Mouse (Mus musculus) lung, embryonic 16.5 days (tissue): ENCODE results near the gene Neurl3. TPM values are rescaled to one million over a fixed set of nuclear protein-coding genes. Genes with fewer than 3 reads are reported as not detected.

Experiments
- ATAC-seq: fragments of 200-750 bp; cut with Nextera tagmentation; 2 replicates; pipeline ENCODE4 v1.8.0; 2017; ENCODE audit warnings: low read depth, mild to moderate bottlenecking, moderate library complexity
- H3K27ac ChIP-seq: fragments of 300-500 bp; sonication (generic); 2 replicates; pipeline ENCODE4 v1.5.1; 2014; ENCODE audit warnings: mild to moderate bottlenecking, control low read depth, low read length
- H3K27me3 ChIP-seq: fragments of 300-500 bp; sonication (generic); 2 replicates; pipeline ENCODE4 v1.6.1; 2014; ENCODE audit warnings: low read depth, low read length, mixed read lengths; ENCODE audit not compliant: control insufficient read depth, insufficient read depth
- H3K36me3 ChIP-seq: fragments of 300-500 bp; sonication (generic); 2 replicates; pipeline ENCODE4 v1.6.1; 2014; ENCODE audit warnings: low read length; ENCODE audit not compliant: control insufficient read depth, insufficient read depth
- H3K4me1 ChIP-seq: fragments of 300-500 bp; sonication (generic); replicated peaks from 2 replicates; pipeline ENCODE4 v1.6.1; 2014; ENCODE audit warnings: low read length, mixed read lengths; ENCODE audit not compliant: control insufficient read depth, insufficient read depth
- H3K4me2 ChIP-seq: fragments of 300-500 bp; sonication (generic); 2 replicates; pipeline ENCODE4 v1.6.1; 2014; ENCODE audit warnings: low read depth, low read length, control low read depth
- H3K4me3 ChIP-seq: fragments of 300-500 bp; sonication (generic); 2 replicates; pipeline ENCODE4 v1.5.1; 2014; ENCODE audit warnings: mild to moderate bottlenecking, low read length, control low read depth
- H3K9ac ChIP-seq: fragments of 300-500 bp; sonication (generic); 2 replicates; pipeline ENCODE4 v1.6.1; 2014; ENCODE audit warnings: low read length, control low read depth
- H3K9me3 ChIP-seq: fragments of 300-500 bp; sonication (generic); 2 replicates; pipeline ENCODE4 v1.6.1; 2016; ENCODE audit warnings: low read length; ENCODE audit not compliant: control insufficient read depth
- WGBS: fragments of 180-500 bp; shearing (Covaris S2); extraction: QIAGEN DNeasy Blood & Tissue Kit; methylation state at CpG from one replicate; pipeline ENCODE4 v1.1.7; 2014; 5-methylcytosine and 5-hydroxymethylcytosine counted together
- polyA plus RNA-seq: library from polyadenylated mRNA; unstranded; fragments of >200 nt; fragmentation: Nextera tagmentation; extraction: Ambion mirVana; gene quantifications from 2 replicates; pipeline ENCODE4 v1.2.1, GENCODE M21; 2015

Neurl3 gene
- polyA plus RNA-seq, 1 experiment from 2014 or later: 7.5 TPM

DNA sequence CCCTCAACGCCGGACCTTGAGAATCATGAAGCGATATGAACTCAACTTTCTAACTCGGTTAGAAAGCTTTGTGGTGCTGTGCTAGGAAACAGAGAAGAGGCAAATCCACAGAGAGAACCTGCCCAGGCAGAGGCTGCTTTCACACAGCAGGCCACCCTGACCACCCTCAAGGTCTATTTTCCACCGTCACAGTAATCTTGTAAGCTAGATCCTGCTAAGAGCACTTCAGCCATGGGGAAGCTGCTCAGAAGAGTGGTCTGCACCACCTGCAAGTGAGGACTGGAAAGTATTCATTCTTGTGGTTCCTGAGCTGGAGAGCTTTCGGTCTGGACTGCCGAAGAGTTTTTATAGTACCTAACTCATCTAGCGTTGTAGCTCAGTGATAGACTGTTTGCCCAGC, 27.8 kb upstream of the Neurl3 start:
- no peak overlapping the region for H3K4me2 ChIP-seq
- WGBS: 59% methylated on average over 8 of the region's 8 CpGs
- no peak for ATAC-seq
- no peaks in the 10 kb centered on the region for H3K9me3 ChIP-seq
- H3K4me3 ChIP-seq: no peak overlapping the region
- no peak overlapping the region for H3K9ac ChIP-seq
- H3K27ac ChIP-seq: no peak overlapping the region
- H3K4me1 ChIP-seq: peaks cover 6% of the 10 kb centered on the region
- H3K27me3 ChIP-seq: peaks cover 8% of the 10 kb centered on the region; the same call in 1 of the 2 replicates
- no peaks in the 10 kb centered on the region for H3K36me3 ChIP-seq

DNA sequence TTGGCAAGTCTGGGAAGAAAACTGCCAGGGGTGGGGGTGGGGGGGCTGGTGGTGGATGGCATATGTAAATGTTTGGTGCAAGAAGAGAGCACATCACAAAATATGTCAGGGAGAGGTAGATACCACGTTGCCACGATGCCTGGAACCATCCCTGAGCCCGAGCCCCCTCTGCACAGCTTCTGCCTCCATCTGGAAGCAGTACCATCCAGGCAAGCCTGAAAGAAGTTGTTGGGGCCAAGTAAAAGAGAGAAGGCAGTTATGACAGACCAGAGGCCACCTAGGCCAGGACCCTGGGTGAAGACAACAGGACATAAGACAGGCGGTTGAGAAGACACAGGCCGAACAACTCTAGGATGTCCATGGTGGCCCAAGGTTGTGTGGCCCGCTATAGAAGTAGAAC, 26.0 kb upstream of the Neurl3 start:
- Histone ChIP-seq H3K27me3 (peaks cover 8% of the 10 kb centered on the region; the same call in 1 of the 2 replicates), H3K27ac (no peak overlapping the region), H3K4me3 (no peak overlapping the region), H3K9me3 (no peaks in the 10 kb centered on the region), H3K36me3 (no peaks in the 10 kb centered on the region), H3K9ac (no peak overlapping the region), H3K4me2 (no peak overlapping the region), H3K4me1 (peaks cover 5% of the 10 kb centered on the region)
- WGBS: 83% methylated on average over 6 of the region's 6 CpGs
- no peak for ATAC-seq

DNA sequence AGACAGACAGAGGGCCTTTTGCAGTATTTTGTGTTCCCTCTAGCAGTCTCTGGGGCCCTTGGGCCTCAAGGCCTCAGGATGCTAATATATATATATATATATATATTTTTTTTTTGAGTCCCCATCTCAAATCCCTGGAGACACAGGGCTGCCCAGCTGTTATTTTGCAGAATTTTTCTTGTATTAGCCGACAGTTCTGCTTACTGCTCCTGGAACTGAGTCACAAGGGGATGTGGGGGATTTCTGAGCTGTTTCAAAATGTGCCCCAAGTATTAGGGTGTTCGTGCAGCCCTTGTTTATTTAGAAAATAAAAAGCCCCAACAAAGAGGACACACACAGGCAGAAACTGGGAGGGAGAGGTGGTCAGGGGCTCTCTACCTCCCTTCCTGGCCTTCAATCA, 25.2 kb upstream of the Neurl3 start:
- Histone ChIP-seq H3K9ac (no peak overlapping the region), H3K9me3 (no peaks in the 10 kb centered on the region), H3K27ac (no peak overlapping the region), H3K27me3 (peaks cover 8% of the 10 kb centered on the region; the same call in 1 of the 2 replicates), H3K4me1 (peaks cover 5% of the 10 kb centered on the region), H3K4me3 (no peak overlapping the region), H3K36me3 (no peaks in the 10 kb centered on the region), H3K4me2 (no peak overlapping the region)
- WGBS: 44% methylated on average over 2 of the region's 2 CpGs
- no peak for ATAC-seq

DNA sequence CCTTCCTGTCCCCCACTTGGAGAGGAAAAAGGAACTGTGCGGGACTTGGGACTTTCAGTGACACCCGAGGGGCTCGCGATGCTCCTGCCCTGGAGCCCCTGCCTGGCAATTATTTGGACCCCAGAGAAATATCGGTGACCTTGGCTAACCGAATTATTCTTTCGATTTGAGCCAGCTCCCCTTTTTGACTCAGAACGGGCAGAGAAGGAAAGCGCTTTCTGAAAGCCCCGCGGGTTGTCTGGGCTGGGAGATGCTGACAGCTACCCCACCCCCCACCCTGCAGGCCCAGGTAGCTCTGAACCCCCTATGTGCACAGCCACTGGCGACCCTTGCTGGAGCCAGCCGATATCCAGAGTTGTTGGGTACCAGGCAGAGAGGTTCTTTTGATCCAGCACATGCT, 24.6 kb upstream of the Neurl3 start:
- WGBS: 26% methylated on average over 13 of the region's 13 CpGs
- Histone ChIP-seq H3K36me3 (no peaks in the 10 kb centered on the region), H3K9me3 (no peaks in the 10 kb centered on the region), H3K4me1 (peaks cover 5% of the 10 kb centered on the region), H3K27ac (no peak overlapping the region), H3K9ac (no peak overlapping the region), H3K4me2 (no peak overlapping the region), H3K4me3 (no peak overlapping the region), H3K27me3 (peaks cover 8% of the 10 kb centered on the region; the same call in 1 of the 2 replicates)
- ATAC-seq: no peak

DNA sequence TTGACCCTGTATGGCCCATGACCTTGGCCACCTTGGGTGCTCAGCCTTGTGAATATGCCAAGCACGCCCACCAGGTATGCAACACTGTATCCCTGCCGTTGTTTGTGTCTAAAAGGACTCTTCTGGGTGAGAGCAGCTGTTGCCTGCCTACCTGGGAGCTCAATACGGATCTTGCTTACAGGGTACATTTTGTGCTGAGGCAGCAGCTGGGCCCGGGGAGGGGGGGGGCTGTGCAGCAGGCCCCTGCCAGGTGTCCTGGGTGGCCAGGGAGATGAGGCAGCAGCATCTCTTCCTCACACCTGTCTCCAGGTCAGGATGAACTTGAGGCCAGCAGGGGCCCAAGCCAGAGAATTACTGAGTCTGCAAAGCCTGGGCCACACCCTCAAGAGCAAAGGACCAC, 23.6 kb upstream of the Neurl3 start:
- ATAC-seq: no peak
- H3K27me3 ChIP-seq: peaks cover 8% of the 10 kb centered on the region; the same call in 1 of the 2 replicates
- H3K27ac ChIP-seq: no peak overlapping the region
- no peaks in the 10 kb centered on the region for H3K9me3 ChIP-seq
- WGBS: 73% methylated on average over 4 of the region's 4 CpGs
- H3K4me2 ChIP-seq: no peak overlapping the region
- no peak overlapping the region for H3K4me3 ChIP-seq
- H3K9ac ChIP-seq: no peak overlapping the region
- peaks cover 2% of the 10 kb centered on the region for H3K4me1 ChIP-seq
- H3K36me3 ChIP-seq: no peaks in the 10 kb centered on the region

DNA sequence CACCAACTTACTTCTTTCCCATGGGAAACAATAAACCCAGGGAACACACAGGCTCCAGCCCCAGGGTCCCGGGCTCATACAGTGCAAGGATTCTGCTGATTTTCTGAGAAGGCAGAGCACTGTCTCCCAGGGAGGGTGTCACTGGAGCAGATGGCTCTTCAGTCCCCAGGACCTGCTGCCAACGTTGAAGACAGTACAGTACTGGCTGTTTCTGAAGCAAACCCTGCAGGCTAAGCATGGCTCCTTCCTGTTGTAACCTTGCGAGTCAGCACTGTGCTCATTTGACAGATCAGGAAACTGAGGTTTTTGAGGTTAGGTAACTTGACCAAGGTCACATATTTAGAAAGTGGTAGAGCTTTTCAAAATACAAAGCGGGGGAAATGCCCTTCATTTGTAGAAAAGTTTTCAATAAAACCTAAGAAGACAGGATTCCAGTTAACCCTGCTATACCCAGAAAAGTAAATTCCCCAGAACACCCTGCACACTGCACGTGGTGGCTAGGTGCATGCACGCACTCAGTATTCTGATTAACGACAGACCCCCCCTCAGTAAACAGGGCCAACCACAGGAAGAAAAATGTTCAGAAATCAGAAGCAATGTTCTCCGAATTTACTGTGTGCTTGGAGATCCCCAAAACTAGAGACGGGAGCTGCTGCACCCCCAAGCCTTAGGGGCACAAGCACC, 22.1 kb upstream of the Neurl3 start:
- Histone ChIP-seq H3K27ac (no peak overlapping the region), H3K9me3 (no peaks in the 10 kb centered on the region), H3K36me3 (no peaks in the 10 kb centered on the region), H3K4me1 (no peaks in the 10 kb centered on the region), H3K9ac (no peak overlapping the region), H3K4me3 (no peak overlapping the region), H3K27me3 (peaks cover 8% of the 10 kb centered on the region; the same call in 1 of the 2 replicates), H3K4me2 (no peak overlapping the region)
- ATAC-seq: 0 out of 2 replicates have a peak, but pooled peaks have one; percentile 12
- 54% methylated on average over 9 of the region's 9 CpGs for WGBS

DNA sequence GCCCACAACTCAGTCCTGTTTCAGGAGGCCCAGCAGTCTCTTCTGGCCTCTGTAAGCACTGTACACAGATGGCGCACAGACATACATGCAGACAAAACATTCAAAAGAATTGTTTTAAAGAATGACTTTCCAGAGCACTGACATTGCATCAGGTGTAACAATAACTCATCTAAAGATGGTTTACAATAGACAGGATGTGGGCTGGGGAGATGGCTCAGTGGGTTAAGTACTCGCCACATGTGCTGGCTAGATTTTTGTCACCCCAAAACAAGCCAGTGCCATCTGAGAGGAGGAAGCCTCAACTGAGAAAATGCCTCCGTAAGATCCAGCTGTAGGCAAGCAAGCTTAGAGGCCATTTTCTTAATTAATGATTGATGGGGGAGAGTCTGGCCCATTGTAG, 19.9 kb upstream of the Neurl3 start:
- ATAC-seq: no peak
- Histone ChIP-seq H3K4me2 (no peak overlapping the region), H3K27ac (no peak overlapping the region), H3K36me3 (no peaks in the 10 kb centered on the region), H3K27me3 (peaks cover 8% of the 10 kb centered on the region; the same call in 1 of the 2 replicates), H3K4me3 (no peak overlapping the region), H3K9ac (no peak overlapping the region), H3K4me1 (no peaks in the 10 kb centered on the region), H3K9me3 (no peaks in the 10 kb centered on the region)
- 59% methylated on average over 3 of the region's 3 CpGs for WGBS

DNA sequence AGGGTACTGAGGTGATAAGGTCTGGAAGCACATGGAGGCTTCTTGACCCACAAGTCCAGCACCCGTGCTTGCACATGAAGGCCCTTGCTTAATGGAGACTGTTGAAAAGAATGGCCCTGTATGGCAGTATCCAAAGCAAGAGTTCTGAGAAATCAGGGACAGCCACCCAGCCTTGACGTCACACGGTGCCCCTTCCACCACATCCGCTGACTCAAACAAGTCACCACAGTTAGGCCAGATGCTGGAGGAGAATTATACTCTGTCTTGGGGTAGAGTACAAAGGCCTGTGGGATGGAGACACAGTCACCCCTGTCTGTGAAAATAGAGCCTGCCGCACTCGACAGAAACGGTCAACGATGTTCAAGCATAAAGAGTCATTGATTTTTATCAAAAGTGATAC, 19.0 kb upstream of the Neurl3 start:
- no peaks in the 10 kb centered on the region for H3K4me1 ChIP-seq
- no peaks in the 10 kb centered on the region for H3K36me3 ChIP-seq
- 86% methylated on average over 8 of the region's 8 CpGs for WGBS
- H3K9me3 ChIP-seq: no peaks in the 10 kb centered on the region
- H3K4me2 ChIP-seq: no peak overlapping the region
- ATAC-seq: no peak
- H3K27me3 ChIP-seq: no peaks in the 10 kb centered on the region; the same call in 1 of the 2 replicates
- no peak overlapping the region for H3K9ac ChIP-seq
- H3K4me3 ChIP-seq: no peak overlapping the region
- no peak overlapping the region for H3K27ac ChIP-seq

DNA sequence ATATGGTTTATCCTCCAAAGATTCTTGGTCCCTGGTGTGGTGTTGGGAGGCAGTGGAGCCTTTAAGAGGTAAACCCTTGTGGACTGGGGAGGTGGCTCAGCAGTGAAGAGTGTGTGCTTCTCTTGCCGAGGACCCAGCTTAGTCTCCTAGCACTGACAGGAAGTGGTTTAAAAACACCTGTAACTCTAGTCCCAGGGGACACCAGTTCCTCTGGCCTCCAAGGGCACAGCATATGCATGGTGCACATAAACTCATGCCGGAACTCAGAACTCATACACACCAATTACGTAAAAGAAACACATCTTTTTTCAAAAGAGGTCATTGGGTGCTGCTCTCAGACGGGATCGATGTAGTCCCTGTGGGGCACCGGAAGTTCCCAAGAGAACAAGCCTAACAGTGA, 7.4 kb upstream of the Neurl3 start:
- Histone ChIP-seq H3K9ac (no peak overlapping the region), H3K27me3 (no peaks in the 10 kb centered on the region), H3K27ac (no peak overlapping the region), H3K9me3 (no peaks in the 10 kb centered on the region), H3K4me2 (no peak overlapping the region), H3K36me3 (no peaks in the 10 kb centered on the region), H3K4me3 (no peak overlapping the region), H3K4me1 (no peaks in the 10 kb centered on the region)
- ATAC-seq: no peak
- WGBS: 79% methylated on average over 6 of the region's 6 CpGs
